Mouse (Mus musculus) left cerebral cortex, adult 18-20 months (tissue): ENCODE results near the gene Itga9. TPM values are rescaled to one million over a fixed set of nuclear protein-coding genes. Genes with fewer than 3 reads are reported as not detected.

Source experiments
- DNase-seq, 2 experiments: peaks; one replicate each; pipeline ENCODE4 v3.0.0; 2021 to 2022; ENCODE audit warnings: low spot score in 2 of 2, mixed read lengths in 1 of 2
- total RNA-seq, 2 experiments: library from RNA; stranded (reverse); gene quantifications; 2 replicates each; pipeline ENCODE4 v1.2.3; 2021

Gene Itga9
- total RNA-seq, 2 experiments from 2014 or later, result 5.6 to 7.5 TPM

DNA sequence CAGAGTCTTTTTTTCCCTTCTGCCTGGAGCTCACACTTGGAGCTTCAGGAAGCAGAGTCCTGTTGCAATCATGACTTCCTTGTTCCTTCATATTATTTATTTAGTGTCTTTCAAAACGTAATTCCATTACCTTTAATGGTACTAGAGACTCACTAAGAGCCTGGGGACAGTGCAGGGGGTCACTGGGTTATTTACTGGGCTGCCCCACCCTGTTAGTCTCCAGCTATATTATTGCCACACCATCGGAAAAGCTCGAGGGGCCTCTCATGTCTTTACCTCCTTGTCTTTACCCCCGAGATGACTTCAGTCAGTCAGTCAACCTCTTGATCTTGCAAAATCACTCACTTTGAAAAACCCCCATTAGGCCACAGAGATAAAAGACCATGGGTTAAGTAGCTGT is 44.5 kb downstream of the Itga9 start:
- no peak for DNase-seq

DNA sequence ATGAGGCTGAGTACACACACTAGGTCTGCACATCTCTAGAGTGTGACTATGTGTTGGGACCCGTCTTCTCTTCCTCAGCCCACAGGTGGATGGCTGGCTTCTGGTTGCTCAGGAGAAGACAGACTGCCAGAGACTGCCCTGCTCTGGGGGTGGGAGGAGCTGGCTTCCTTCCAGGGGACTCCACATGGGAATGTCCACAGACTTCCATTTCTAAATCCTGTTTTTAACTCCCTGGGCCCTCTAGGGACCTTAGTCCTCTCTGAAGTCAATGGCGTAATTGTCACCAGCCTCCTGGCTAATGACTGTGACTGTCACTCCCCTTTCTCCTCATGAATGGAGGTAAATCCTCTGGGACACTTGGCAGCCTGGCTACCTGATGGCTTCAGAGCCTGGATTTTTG is 45.4 kb downstream of the Itga9 start:
- DNase-seq, result no peak

DNA sequence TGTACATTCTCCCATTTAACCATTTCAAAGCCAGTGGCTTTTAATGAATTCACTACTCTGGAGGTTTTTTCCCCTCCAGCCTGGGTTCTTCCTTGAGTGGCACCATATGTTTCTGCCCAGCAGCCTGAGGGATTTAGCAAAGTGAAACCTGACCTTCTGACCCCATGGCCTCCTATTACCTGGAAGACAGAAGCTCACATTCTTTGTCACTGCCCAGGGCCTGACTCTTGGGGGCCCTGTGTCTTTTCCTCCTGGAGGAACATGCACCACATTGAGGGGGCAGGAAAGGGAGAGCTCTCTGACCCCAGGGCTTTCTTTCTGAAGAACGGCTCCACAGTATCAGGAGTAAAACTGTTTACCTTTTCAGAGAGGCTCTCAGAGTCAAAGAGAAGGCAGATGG is 46.9 kb downstream of the Itga9 start:
- DNase-seq, result no peak

DNA sequence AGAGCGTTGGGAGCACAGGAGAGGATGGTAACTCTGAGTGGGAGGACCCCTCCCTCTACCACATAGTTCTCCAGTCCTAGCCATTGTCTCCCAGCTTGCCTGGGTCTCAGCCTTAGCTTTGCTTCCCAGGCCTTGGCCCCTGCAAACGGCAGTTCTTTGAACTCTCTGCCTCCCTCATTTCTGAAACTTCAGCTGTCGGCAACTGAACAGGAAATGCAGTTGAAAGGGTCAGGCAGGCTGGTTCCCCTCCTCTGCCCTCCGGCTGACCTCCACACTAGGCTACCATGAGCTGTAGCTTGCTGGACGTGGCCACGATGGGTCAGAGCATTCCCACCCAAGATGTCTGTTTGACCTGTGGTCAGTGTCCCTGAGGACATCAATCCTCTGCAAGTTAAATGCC is 48.5 kb downstream of the Itga9 start:
- DNase-seq, result no peak

DNA sequence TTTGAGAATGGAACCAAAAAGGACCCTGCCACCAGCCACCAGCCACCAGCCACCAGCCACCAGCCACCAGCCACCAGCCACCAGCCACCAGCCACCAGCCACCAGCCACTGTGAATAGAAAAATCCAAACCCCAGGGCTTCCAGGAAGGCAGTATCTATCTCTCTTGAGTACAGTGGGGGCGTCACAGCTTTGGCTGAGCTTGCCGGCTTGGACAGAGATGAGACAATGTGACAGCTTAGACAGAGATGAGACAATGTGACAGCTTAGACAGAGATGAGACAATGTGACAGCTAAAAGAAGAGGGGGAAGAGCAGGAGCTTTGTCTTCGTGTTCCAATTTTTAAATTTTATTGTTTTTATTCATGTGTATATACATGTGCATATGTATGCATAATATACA is 49.2 kb downstream of the Itga9 start:
- no peak for DNase-seq

DNA sequence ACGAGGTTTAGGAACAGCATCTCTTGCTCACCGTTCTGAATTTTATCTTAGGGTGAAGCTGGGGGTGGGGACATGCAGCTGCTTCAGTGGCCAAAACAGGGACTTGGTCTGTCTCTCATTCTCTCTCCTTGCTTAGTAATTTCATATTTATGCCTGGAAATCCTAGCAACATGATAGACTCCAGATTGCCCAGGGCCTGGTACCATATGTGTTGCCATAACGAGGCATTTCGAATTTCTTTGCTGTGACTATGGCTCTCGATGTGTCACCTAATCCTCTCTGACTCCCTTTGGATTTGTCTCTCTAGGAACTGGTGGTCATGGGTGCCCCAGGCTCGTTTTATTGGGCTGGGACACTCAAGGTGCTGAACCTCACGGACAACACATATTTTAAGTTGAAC is 51.7 kb downstream of the Itga9 start:
- DNase-seq, result no peak

DNA sequence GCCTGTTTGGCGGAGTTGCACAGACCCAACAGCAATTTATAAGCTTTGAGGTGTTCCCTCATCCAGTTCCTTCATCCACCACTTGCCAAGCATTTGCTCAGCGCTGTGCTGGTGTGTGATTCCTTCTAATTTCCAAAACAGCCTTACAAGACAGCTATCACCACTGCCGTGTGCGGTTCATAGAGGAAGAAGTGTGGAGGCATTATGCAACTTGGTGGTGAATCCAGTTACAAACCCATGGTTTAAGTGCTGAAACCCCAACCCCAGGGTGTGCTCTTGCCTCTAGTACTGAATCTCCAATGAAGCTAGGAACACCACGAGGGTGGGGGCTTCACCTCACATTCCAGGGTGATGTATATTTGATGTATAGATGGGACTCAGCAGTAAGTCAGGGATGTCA is 53.3 kb downstream of the Itga9 start:
- no peak for DNase-seq

DNA sequence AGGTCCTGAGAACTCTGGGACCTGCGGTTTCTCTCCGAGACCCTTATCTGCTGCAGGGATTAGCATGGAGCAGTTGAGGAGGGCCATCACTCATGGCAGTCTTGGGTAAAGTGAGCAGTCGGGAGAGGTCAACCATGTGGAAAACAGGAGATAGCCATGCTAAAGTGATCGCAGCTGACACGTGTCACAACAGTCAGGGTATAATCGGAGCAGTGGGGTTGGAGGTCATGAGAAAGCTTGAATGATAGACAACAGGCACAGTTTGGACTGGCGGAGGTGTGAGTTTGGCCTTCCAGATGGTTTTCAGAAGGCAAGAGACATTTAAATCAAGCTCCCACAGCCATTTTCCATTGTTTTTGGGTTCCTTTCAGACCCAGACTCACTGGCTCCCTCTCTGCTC is 53.8 kb downstream of the Itga9 start:
- DNase-seq, result no peak

DNA sequence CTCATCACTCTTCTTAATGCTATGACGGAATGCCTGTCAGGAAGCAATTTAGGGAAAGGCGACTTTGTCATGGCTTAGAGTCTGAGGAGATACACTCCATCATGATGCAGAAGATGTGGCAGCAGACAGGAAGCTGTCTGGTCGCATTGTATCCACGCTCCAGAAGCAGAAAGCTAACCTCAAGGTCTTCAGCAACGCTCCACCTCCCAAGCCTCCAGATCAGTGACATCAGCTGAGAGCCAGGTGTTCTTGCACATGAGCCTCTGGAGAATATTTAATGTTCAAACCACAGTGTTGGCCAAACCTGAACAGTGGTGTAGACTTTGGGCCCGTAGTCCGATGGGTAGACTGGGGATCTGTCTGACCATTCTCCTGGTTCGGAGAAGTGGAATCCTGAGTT is 55.5 kb downstream of the Itga9 start:
- no peak for DNase-seq

DNA sequence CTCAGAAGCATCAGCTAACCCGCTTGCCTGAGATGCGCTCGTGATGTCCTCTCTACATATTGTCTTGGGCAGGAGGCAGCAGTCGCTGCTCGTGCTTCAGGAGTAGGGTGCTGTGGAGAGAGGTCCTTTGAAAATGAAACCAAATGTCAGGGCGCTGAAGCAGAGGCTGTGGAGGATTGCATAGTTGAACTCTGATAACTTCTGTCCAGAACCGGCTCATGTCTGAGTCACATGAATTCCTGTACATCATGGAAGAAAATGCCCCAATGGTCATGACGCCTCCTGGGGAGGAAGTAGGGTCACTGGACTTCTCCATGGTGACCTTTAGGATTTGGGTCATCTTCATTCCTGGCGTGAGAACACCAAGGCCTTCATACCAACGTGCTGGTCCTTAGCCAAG is 56.0 kb downstream of the Itga9 start:
- DNase-seq, result no peak

DNA sequence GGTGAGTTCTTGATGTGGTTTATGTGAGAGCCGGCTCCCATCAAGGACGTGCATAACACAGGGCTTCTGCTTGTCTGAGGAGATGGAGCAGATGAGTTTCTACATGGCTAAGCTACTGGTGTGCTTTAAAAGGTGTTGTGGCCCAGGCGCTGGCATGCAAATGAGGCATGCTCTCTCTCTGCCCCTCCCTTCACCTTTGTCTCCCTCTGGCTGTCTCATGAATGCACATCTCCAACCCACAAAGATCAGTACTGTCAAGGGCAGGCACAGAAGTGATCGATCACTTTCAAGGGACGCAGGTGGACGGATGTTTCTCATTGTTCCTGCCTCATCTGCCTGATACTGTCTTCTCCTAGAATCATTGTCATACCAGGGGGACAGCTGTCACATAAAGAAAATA is 57.4 kb downstream of the Itga9 start:
- DNase-seq, result no peak

DNA sequence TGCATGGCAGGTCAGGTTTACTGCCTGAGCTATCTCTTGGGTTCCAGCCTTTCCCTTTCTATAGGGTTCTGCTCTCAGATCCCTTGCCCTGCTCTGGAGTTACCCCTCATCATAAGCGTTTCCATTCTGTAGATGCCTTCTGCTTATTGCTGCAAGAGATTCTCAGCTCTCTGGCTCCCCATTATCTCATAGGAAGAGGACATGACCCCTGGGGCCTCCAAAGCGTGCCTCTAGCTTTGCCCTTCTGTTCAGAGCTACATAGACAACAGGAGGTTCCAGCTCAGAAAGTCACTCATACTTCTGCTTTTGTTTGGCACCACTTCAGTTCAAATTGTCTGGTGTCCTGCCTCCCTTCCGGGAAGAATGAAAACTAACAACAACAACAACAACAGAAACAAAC is 59.6 kb downstream of the Itga9 start:
- DNase-seq, result no peak

DNA sequence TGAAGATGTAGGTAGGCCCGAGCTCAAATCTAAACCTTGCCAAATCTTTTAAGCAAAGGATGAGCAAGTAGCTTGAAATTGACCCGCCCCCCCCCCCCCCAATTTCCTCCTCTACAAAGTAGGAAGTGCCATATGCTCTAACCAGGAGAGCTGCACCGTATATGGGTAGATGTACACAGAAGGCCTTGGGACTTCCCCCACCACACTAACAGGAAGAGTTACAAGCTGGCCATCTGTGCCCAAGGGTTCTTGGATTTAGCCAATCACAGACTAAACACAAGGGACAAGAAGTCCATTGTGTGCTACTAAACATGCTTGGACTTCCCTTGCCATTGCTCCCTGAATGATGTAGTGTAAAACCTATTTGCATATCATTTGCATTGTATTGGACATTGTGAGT is 63.2 kb downstream of the Itga9 start:
- no peak for DNase-seq

DNA sequence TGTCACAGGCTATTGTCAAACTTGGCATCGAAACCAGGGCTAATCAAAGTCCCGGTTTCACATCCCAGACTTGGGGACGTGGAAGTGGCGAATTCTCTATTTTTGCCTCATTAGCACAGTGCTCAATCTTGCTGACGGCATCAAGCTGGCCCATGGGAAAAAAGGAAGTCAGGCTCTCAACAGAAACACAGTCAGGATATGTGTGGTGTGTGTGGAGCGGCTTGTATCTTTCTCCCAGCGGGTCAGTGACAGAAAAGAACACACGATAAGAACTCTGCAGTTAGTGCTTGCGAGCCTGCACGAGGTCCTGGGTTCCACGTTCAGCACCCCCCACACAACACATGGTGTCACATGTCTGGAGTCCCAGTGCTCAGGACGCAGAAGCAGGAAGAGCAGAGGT is 67.8 kb downstream of the Itga9 start:
- no peak for DNase-seq

DNA sequence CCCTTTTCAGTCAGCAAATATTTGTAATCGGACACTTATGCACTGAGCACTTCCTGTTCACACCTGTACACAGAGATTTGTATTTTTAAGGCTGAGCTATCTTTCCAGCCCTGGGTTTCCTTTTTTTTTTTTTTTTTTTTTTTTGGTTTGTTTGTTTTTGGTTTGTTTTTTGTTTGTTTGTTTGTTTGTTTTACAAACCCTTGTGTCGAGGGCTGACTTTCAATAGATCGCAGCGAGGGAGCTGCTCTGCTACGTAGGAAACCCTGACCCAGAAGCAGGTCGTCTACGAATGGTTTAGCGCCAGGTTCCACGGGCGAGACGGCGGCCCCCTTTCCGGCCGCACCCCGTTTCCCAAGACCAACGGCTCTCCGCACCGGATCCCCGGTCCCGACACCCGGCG is 68.3 kb downstream of the Itga9 start:
- no peak for DNase-seq

DNA sequence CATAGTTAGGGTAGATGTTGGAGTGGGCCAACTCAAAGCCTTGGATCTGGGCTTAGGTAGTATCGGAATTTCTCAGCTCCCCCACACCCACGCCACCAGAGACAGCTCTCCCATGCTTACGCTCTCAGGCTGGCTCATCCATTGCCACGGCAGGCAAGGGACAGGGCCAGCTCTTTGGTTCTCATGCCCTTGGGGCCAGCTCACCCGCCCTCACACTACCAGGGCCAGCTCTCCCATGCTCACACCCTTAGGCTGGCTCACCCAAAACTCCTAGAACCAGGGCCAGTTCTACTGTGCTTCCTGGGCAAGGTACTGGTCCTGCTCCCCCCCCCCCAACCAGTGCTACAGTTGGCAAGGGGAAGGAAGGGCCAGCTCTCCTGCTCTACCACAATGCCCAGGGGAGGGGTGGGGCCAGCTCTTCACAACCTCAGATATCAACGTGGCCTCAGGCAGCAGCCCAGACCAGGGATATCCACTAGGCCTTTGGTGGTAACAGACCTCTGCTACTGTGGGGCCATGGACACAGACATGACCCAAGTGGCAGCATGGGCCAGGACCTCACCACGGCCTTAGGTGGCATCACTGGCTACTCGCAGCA is 69.2 kb downstream of the Itga9 start:
- no peak for DNase-seq

DNA sequence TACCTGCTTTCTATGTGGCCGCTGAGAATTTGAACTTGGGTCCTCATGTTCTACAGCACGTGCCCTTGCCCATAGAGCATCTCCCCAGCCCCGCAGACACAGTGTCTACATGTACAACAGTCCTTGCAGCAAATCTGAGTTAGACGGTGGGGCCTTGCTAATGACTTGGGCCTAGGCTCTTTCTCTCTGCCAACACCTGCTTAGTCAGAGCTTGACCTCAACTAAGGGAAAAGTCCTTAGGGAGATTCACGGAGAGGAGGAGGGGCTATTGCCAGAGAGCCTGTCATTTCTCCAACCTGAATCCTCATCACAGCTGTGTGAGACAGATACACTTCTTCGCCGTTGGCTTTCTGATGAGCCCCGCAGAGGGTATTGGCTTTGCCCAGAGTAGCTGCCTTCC is 70.2 kb downstream of the Itga9 start:
- DNase-seq, result no peak

DNA sequence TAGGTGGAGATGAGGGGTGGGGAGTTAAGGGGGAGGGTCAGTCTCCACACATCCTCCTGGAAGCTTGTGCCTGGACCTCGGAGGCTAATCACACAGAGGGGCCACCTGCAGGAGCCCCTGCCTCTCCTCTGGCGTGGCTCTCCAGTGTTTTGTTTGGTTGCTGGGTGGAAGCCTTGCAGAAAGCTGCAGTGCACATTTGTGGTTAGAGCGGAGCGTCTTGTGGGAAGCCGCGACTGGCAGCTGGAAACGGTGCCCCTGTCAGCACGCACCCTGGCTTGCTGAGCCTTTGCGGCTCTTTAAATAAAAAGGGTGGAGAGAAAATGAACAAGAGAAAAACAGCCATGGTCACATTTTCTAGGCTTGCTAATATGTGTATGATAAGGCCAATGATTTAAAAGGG is 70.9 kb downstream of the Itga9 start:
- no peak for DNase-seq

DNA sequence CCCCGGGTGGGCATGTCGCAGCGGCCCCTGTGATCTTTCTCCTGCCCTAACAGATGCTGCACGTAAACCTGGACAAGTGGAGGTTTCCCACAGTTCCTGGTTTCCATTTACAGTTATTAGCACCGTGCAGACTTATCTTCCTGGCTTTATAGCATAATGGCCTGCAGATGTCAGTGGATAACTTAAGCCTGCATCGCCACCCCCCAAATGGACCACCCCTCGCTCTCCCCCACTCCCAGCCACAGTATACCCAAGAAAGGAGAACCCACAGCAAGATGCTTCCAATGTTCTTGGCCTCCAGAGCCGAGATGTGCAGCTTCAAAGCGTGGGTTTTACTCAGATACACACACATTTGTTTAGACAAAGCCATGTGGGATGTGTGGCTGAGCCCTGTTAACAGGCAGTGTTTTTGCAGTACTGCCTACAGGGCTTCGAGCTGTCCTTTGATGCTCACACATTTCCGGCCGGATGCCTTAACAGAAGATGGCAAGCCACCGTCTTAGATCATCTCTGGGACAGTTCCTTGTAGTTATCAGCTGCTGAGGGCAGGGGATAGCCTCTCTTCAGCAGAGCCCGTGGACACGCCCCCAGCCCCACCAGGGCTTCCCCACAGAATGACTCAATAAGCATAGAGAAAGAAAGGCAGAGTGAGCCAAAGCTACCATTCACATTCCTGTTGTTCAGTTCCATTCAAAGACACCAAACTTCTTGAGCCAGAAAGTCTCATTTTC is 71.7 kb downstream of the Itga9 start:
- DNase-seq, result no peak

DNA sequence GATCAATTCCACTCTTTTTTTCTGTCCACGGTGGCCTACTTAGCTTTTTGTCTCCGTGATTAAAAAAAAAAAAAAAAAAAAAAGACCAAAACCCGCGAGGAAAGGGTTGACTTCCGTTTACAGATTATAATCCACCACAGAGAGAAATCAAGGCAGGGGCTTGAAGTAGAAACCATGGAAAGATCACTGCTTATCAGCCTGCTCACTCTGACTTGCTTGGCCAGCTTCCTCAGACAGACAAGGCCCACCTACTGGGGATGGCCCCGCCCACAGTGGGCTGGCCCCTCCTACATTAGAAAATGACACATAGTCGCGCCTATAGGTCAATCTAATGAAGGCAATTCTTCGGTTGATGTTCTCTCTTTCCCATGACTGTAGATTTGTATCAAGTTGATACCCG is 72.3 kb downstream of the Itga9 start:
- no peak for DNase-seq

DNA sequence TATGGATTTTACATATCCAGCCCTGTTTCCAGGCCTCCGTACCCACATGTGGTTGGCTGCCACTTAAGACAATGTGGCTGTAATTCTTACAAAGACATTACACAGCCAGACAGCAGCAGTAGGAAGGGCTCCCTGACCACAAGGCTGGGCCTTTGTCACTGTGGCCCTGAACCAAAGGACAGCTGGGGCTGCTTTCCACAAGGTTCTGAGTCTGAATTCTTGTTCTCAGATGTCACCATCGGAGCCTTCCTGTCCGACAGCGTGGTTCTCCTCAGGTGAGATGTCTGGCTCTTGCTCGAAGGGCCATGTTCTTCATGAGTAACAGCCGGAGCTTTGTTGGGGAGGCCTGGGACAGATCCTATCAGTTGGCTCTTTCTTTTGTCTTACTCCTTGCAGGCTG is 75.0 kb downstream of the Itga9 start:
- DNase-seq, result no peak

DNA sequence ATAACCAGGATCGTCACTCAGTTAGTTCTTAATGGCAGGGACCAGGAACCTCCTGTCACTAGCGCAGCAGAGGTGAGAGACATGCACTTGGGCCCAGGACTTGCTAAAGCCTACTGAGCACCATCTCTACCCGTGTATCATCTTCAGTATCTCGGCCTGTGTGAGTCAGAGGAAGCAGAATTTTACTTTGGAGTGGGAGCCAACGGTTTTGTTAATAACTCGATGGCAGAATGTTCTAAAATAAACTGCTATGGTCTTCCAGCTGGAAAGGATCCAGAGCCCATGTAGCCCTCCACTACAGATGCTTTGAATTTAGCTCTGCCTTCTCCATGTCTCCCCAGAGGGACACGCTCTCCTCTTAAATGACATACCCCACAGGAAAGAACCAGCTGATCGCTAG is 75.7 kb downstream of the Itga9 start:
- DNase-seq, result no peak

DNA sequence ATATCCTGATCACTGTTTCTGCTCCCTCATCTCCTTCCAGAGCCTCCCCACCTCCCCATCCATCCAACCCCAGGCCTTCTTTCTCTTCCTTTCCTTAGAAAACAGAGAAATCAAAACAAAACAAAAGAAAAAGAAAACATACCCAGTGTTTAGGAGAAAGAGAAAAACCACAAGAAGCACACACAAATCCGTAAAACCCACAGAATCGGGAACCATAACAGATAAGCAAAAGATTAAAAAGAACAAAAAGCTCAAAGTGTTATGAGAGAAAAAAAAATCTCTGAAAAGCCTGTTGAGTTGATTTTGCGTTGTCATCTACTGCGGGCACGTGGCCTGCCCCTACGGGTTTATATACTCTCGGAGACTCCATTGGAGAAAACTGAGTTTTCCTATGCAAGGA is 77.0 kb downstream of the Itga9 start:
- DNase-seq, result no peak
